Mouse (Mus musculus) testis, adult 2 months (tissue): Measurements from ENCODE around the gene Marf1. TPM values are rescaled to one million over a fixed set of nuclear protein-coding genes. Genes with fewer than 3 reads are reported as not detected.
"Not testable (repeated sequence)": the region's sequence is repeated elsewhere in the genome, so short reads cannot be mapped to it uniquely, and the experiment has no call there.

Experiments
- H3K27ac ChIP-seq: fragments of 200-500 bp; 2 replicates; pipeline ENCODE4 v1.5.1; 2012; ENCODE audit warnings: low read depth, low read length; ENCODE audit not compliant: control insufficient read depth, insufficient read depth
- H3K27me3 ChIP-seq: fragments of 200-500 bp; 2 replicates; pipeline ENCODE4 v1.6.1; 2012; ENCODE audit warnings: mild to moderate bottlenecking, low read length, moderate library complexity; ENCODE audit not compliant: control insufficient read depth, insufficient read depth
- H3K36me3 ChIP-seq: fragments of 200-500 bp; 2 replicates; pipeline ENCODE4 v1.6.1; 2012; ENCODE audit warnings: mild to moderate bottlenecking, low read length; ENCODE audit not compliant: control insufficient read depth, insufficient read depth
- H3K4me1 ChIP-seq: fragments of 200-500 bp; 2 replicates; pipeline ENCODE4 v1.6.1; 2012; ENCODE audit warnings: low read length; ENCODE audit not compliant: control insufficient read depth, insufficient read depth
- H3K4me3 ChIP-seq: fragments of 200-500 bp; 2 replicates; pipeline ENCODE4 v1.5.1; 2012; ENCODE audit warnings: low read depth, mild to moderate bottlenecking, low read length, moderate library complexity, mixed read lengths; ENCODE audit not compliant: control insufficient read depth
- CTCF ChIP-seq: fragments of 200-500 bp; IDR thresholded peaks from 2 replicates; pipeline ENCODE4 v1.5.1; 2012; ENCODE audit warnings: low read depth, mild to moderate bottlenecking, inconsistent platforms, low read length, moderate library complexity; ENCODE audit not compliant: control insufficient read depth, insufficient read depth, insufficient replicate concordance
- POLR2A ChIP-seq: fragments of 200-500 bp; IDR thresholded peaks from 2 replicates; pipeline ENCODE4 v1.6.1; 2012; ENCODE audit warnings: low read depth, mild to moderate bottlenecking, inconsistent platforms, low read length, moderate library complexity; ENCODE audit not compliant: control insufficient read depth
- polyA plus RNA-seq: library from polyadenylated mRNA; depleted of rRNA; stranded (reverse); fragments of >200 nt; gene quantifications from 2 replicates; pipeline ENCODE4 v1.2.3, GENCODE M21; 2012

Marf1 gene
- polyA plus RNA-seq, 1 experiment: 10.5 TPM

- H3K4me1 ChIP-seq: peaks cover 2% of the 10 kb centered on the region
- TF ChIP-seq CTCF (no peak), POLR2A (peak; percentile 95)
- H3K27ac ChIP-seq: peak overlapping the region; percentile 90
- no peaks in the 10 kb centered on the region for H3K36me3 ChIP-seq
- H3K4me3 ChIP-seq: peak overlapping the region; percentile 99
- no peaks in the 10 kb centered on the region for H3K27me3 ChIP-seq
These were observed 4.0 kb downstream of the Marf1 start for GRCm38 (mm10) chr16:14158936-14159745.

DNA sequence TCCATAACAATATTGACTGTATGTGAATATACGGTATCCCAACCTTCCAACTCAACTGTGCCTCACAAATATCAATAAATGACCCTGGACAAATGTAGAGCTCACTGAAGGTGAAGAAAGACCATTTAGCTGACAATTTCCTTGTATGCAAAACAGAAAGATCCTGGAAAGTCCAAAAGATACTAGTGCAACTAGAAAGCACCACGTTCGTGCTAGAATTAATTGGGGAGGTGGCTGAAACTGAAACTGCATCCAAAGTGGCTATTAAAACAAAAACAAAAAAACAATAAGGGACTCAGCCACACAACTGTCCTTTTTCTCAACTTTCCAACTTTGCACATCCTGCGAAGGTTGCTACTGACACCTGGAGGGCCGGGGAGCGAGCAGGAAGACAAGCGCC is 4.6 kb downstream of the Marf1 start:
- peak overlapping the region; percentile 85 for H3K27ac ChIP-seq
- TF ChIP-seq CTCF (no peak), POLR2A (no peak)
- H3K27me3 ChIP-seq: no peaks in the 10 kb centered on the region
- H3K4me1 ChIP-seq: peaks cover 2% of the 10 kb centered on the region
- H3K4me3 ChIP-seq: peak overlapping the region; percentile 99
- H3K36me3 ChIP-seq: no peaks in the 10 kb centered on the region

- no peaks in the 10 kb centered on the region for H3K4me1 ChIP-seq
- H3K27ac ChIP-seq: no peak overlapping the region
- H3K4me3 ChIP-seq: no peak overlapping the region
- no peak for TF ChIP-seq POLR2A
- no peak for TF ChIP-seq CTCF
- no peaks in the 10 kb centered on the region for H3K27me3 ChIP-seq
- peaks cover 2% of the 10 kb centered on the region for H3K36me3 ChIP-seq
These were observed 6.8 kb downstream of the Marf1 start for GRCm38 (mm10) chr16:14156312-14156711.

DNA sequence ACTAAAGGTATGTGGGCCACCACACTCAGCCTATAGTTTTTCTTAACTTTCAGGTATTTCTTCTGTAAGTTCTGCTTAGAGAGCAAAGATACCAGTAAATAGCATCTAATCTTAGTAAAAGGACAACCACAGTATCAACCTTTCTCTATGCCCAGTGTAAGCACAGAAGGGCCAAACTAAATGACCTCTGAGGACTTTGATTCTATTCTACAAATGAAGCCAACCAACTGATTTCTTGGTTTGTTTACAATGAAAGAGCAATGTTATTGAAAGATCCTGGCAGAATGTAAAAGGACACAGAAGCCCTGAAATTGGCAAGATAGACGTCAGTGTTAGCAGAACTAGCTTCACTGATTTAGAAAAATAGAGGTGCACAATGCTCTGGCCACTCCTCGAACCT is 7.5 kb downstream of the Marf1 start:
- H3K36me3 ChIP-seq, H3K4me3 ChIP-seq, H3K27me3 ChIP-seq, H3K4me1 ChIP-seq, H3K27ac ChIP-seq: not testable (repeated sequence)

DNA sequence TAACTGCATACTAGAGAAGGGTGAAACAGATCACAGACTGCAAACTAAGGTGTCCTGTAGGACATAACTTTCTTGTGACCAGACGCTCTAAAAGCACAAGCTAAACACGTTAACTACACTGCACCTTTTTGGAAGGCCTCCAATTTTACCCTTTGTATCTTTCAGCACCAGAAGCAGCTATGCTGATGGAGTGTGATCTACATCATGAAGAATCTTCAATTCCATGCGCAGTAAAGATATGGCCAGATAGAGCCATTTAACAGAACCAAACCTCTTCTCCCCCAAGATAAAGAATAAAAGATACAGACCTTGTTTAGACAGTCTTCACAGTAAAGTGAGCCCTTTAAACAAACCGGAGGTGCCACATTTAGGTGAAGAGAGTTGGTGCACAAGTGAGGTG is 11.4 kb downstream of the Marf1 start:
- no peaks in the 10 kb centered on the region for H3K27me3 ChIP-seq
- no peak overlapping the region for H3K27ac ChIP-seq
- no peak overlapping the region for H3K4me3 ChIP-seq
- peaks cover 2% of the 10 kb centered on the region for H3K36me3 ChIP-seq
- no peaks in the 10 kb centered on the region for H3K4me1 ChIP-seq
- TF ChIP-seq CTCF (no peak), POLR2A (no peak)

GRCm38 (mm10) chr16:14147712-14148111 is 15.4 kb downstream of the Marf1 start:
- no peak for TF ChIP-seq POLR2A
- TF ChIP-seq CTCF: no peak
- no peaks in the 10 kb centered on the region for H3K4me1 ChIP-seq
- H3K4me3 ChIP-seq: no peak overlapping the region
- H3K36me3 ChIP-seq: peaks cover 5% of the 10 kb centered on the region
- no peaks in the 10 kb centered on the region for H3K27me3 ChIP-seq
- H3K27ac ChIP-seq: no peak overlapping the region

DNA sequence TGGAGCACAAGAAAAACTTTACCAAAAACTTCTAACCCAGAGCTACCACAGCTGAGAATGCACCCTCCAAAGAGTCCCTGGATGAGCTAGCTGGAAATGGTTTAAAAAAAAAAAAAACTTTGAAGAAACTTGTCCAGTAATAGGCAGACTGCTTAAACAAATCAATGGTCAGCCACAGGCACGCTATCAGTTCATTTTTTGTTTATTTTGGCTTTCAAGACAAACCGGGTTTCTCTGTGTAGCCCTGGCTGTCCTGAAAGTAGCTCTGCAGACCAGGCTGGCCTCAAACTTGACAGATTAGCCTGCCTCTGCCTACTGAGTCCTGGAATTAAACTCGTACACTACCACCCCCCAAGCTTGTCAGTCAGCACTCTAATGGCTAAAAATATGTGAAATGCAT is 19.9 kb downstream of the Marf1 start:
- Histone ChIP-seq H3K4me1 (no peaks in the 10 kb centered on the region), H3K36me3 (peaks cover 6% of the 10 kb centered on the region), H3K4me3 (no peak overlapping the region), H3K27me3 (no peaks in the 10 kb centered on the region), H3K27ac (no peak overlapping the region)
- TF ChIP-seq CTCF (no peak), POLR2A (no peak)

DNA sequence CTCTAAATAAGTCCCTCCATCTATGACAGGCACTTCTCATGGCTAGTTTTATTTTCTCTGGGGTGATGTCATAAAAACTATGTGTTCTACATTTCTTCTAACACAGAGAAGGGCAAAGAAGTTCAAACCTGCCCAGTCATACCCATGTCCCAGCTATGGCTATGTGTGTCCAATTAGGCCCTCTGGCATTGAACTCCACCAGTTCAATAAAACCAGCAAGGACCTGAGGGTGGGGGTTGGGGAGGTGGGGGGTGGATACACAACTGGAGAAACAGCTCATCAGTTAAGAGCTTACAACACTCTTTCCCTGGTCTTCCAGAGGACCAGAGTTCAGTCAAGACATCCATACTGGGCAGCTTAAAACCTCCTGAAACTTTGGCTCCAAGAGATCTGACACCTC is 24.0 kb downstream of the Marf1 start:
- TF ChIP-seq CTCF (no peak), POLR2A (no peak)

More for the DNA sequence above, 24.0 kb downstream of the Marf1 start:
- Histone ChIP-seq H3K27me3 (no peaks in the 10 kb centered on the region), H3K4me1 (no peaks in the 10 kb centered on the region), H3K4me3 (no peak overlapping the region), H3K27ac (no peak overlapping the region), H3K36me3 (peaks cover 3% of the 10 kb centered on the region)
